Mouse (Mus musculus) midbrain, embryonic 10.5 days (tissue): ENCODE measurements around the gene Magi2. TPM values are rescaled to one million over a fixed set of nuclear protein-coding genes. Genes with fewer than 3 reads are reported as not detected.
A peak's percentile ranks its signal among the peaks of the same experiment; 100 is the strongest.

Experiments used
- DNase-seq: peaks from one replicate; pipeline ENCODE4 v3.0.0-alpha.2; 2017; ENCODE audit warnings: low spot score
- H3K27ac ChIP-seq: fragments of 300-500 bp; sonication (generic); replicated peaks from 2 replicates; pipeline ENCODE4 v1.5.1; 2016; ENCODE audit warnings: mild to moderate bottlenecking
- H3K27me3 ChIP-seq: fragments of 300-500 bp; sonication (generic); 2 replicates; pipeline ENCODE4 v1.6.1; 2016; ENCODE audit warnings: low read depth, mild to moderate bottlenecking; ENCODE audit not compliant: poor library complexity, severe bottlenecking
- H3K36me3 ChIP-seq: fragments of 300-500 bp; sonication (generic); 2 replicates; pipeline ENCODE4 v1.6.1; 2016; ENCODE audit warnings: mild to moderate bottlenecking, moderate library complexity
- H3K4me1 ChIP-seq: fragments of 300-500 bp; sonication (generic); 2 replicates; pipeline ENCODE4 v1.6.1; 2016
- H3K4me3 ChIP-seq: fragments of 300-500 bp; sonication (generic); 2 replicates; pipeline ENCODE4 v1.5.1; 2016; ENCODE audit warnings: mild to moderate bottlenecking, moderate library complexity
- H3K9me3 ChIP-seq: fragments of 300-500 bp; sonication (generic); replicated peaks from 2 replicates; pipeline ENCODE4 v1.6.1; 2016; ENCODE audit warnings: mild to moderate bottlenecking
- WGBS: fragments of 180-500 bp; shearing (Covaris S2); methylation state at CpG from one replicate; pipeline ENCODE4 v1.1.7; 2016; 5-methylcytosine and 5-hydroxymethylcytosine counted together
- polyA plus RNA-seq: library from polyadenylated mRNA; unstranded; fragments of >200 nt; fragmentation: Nextera tagmentation; extraction: Ambion mirVana; gene quantifications from 2 replicates; pipeline ENCODE4 v1.2.1, GENCODE M21; 2016

Magi2 gene
- polyA plus RNA-seq, 1 experiment from 2014 or later = 3.8 TPM

- WGBS = 17% methylated on average over 1 of the region's 1 CpGs
- no peak for DNase-seq
- Histone ChIP-seq H3K36me3 (no peaks in the 10 kb centered on the region), H3K9me3 (no peaks in the 10 kb centered on the region), H3K27ac (0 out of 2 replicates have a peak overlapping the region, but pooled peaks have one; percentile 33), H3K27me3 (peaks cover 5% of the 10 kb centered on the region), H3K4me1 (peaks cover 36% of the 10 kb centered on the region), H3K4me3 (no peak overlapping the region)
Observed at GRCm38 (mm10) chr5:20068496-20068895, 841.7 kb downstream of the Magi2 start.

GRCm38 (mm10) chr5:20068921-20069486 is 842.2 kb downstream of the Magi2 start:
- no peak overlapping the region for H3K4me3 ChIP-seq
- H3K27me3 ChIP-seq = peaks cover 8% of the 10 kb centered on the region
- DNase-seq = no peak
- no peaks in the 10 kb centered on the region for H3K9me3 ChIP-seq
- H3K27ac ChIP-seq = 0 out of 2 replicates have a peak overlapping the region, but pooled peaks have one; percentile 4
- no peaks in the 10 kb centered on the region for H3K36me3 ChIP-seq
- WGBS = 11% methylated on average over 3 of the region's 3 CpGs
- H3K4me1 ChIP-seq = peaks cover 37% of the 10 kb centered on the region

GRCm38 (mm10) chr5:20074101-20074500 is 847.3 kb downstream of the Magi2 start:
- H3K9me3 ChIP-seq = no peaks in the 10 kb centered on the region
- DNase-seq = no peak
- WGBS = 84% methylated on average over 5 of the region's 5 CpGs
- H3K4me1 ChIP-seq = peaks cover 7% of the 10 kb centered on the region
- peaks cover 13% of the 10 kb centered on the region; the same call in 1 of the 2 replicates for H3K27me3 ChIP-seq
- no peak overlapping the region for H3K4me3 ChIP-seq
- no peak overlapping the region for H3K27ac ChIP-seq
- no peaks in the 10 kb centered on the region for H3K36me3 ChIP-seq

GRCm38 (mm10) chr5:20074867-20075266 is 848.0 kb downstream of the Magi2 start:
- Histone ChIP-seq H3K9me3 (no peaks in the 10 kb centered on the region), H3K4me3 (no peak overlapping the region), H3K27me3 (peaks cover 11% of the 10 kb centered on the region; the same call in 1 of the 2 replicates), H3K36me3 (no peaks in the 10 kb centered on the region), H3K4me1 (peaks cover 4% of the 10 kb centered on the region; the same call in 1 of the 2 replicates), H3K27ac (no peak overlapping the region)
- DNase-seq = no peak
- 92% methylated on average over 4 of the region's 4 CpGs for WGBS

- Histone ChIP-seq H3K36me3 (no peaks in the 10 kb centered on the region), H3K27ac (no peak overlapping the region), H3K4me1 (peaks cover 4% of the 10 kb centered on the region; the same call in 1 of the 2 replicates), H3K27me3 (0 out of 2 replicates have a peak, but pooled peaks cover 6% of the 10 kb centered on the region), H3K9me3 (no peaks in the 10 kb centered on the region), H3K4me3 (no peak overlapping the region)
- 83% methylated on average over 7 of the region's 7 CpGs for WGBS
- no peak for DNase-seq
Observed at GRCm38 (mm10) chr5:20078931-20079330, 852.1 kb downstream of the Magi2 start.

- Histone ChIP-seq H3K27ac (no peak overlapping the region), H3K9me3 (no peaks in the 10 kb centered on the region), H3K4me1 (no peaks in the 10 kb centered on the region), H3K27me3 (no peaks in the 10 kb centered on the region), H3K4me3 (no peak overlapping the region), H3K36me3 (no peaks in the 10 kb centered on the region)
- WGBS = 76% methylated on average over 9 of the region's 9 CpGs
- DNase-seq = no peak
Observed at GRCm38 (mm10) chr5:20080605-20081309, 853.9 kb downstream of the Magi2 start.

- Histone ChIP-seq H3K4me1 (no peaks in the 10 kb centered on the region), H3K36me3 (no peaks in the 10 kb centered on the region), H3K4me3 (no peak overlapping the region), H3K27me3 (no peaks in the 10 kb centered on the region), H3K27ac (no peak overlapping the region), H3K9me3 (no peaks in the 10 kb centered on the region)
- no peak for DNase-seq
- 82% methylated on average over 1 of the region's 1 CpGs for WGBS
Observed at GRCm38 (mm10) chr5:20082368-20082767, 855.5 kb downstream of the Magi2 start.

GRCm38 (mm10) chr5:20087083-20087482 is 860.2 kb downstream of the Magi2 start:
- no peak for DNase-seq
- H3K27me3 ChIP-seq = no peaks in the 10 kb centered on the region
- no peak overlapping the region for H3K27ac ChIP-seq
- no peaks in the 10 kb centered on the region for H3K4me1 ChIP-seq
- H3K9me3 ChIP-seq = no peaks in the 10 kb centered on the region
- WGBS = 87% methylated on average over 6 of the region's 6 CpGs
- no peak overlapping the region for H3K4me3 ChIP-seq
- H3K36me3 ChIP-seq = no peaks in the 10 kb centered on the region

- Histone ChIP-seq H3K4me3 (no peak overlapping the region), H3K9me3 (no peaks in the 10 kb centered on the region), H3K27ac (no peak overlapping the region), H3K36me3 (no peaks in the 10 kb centered on the region), H3K4me1 (0 out of 2 replicates have a peak, but pooled peaks cover 2% of the 10 kb centered on the region), H3K27me3 (no peaks in the 10 kb centered on the region)
- DNase-seq = no peak
Observed at GRCm38 (mm10) chr5:20103869-20104268, 877.0 kb downstream of the Magi2 start.

GRCm38 (mm10) chr5:20104496-20104895 is 877.7 kb downstream of the Magi2 start:
- DNase-seq = no peak
- no peaks in the 10 kb centered on the region for H3K36me3 ChIP-seq
- no peak overlapping the region for H3K4me3 ChIP-seq
- 72% methylated on average over 3 of the region's 3 CpGs for WGBS
- 0 out of 2 replicates have a peak, but pooled peaks cover 2% of the 10 kb centered on the region for H3K4me1 ChIP-seq
- no peaks in the 10 kb centered on the region for H3K9me3 ChIP-seq
- no peak overlapping the region for H3K27ac ChIP-seq
- H3K27me3 ChIP-seq = no peaks in the 10 kb centered on the region

- H3K4me1 ChIP-seq = no peaks in the 10 kb centered on the region
- DNase-seq = no peak
- no peak overlapping the region for H3K27ac ChIP-seq
- WGBS = 92% methylated on average over 3 of the region's 3 CpGs
- no peak overlapping the region for H3K4me3 ChIP-seq
- H3K36me3 ChIP-seq = no peaks in the 10 kb centered on the region
- no peaks in the 10 kb centered on the region for H3K9me3 ChIP-seq
- no peaks in the 10 kb centered on the region for H3K27me3 ChIP-seq
Observed at GRCm38 (mm10) chr5:20109496-20109895, 882.7 kb downstream of the Magi2 start.

- no peak overlapping the region for H3K4me3 ChIP-seq
- no peak overlapping the region for H3K27ac ChIP-seq
- H3K4me1 ChIP-seq = no peaks in the 10 kb centered on the region
- no peaks in the 10 kb centered on the region for H3K36me3 ChIP-seq
- H3K27me3 ChIP-seq = no peaks in the 10 kb centered on the region
- no peaks in the 10 kb centered on the region for H3K9me3 ChIP-seq
- 90% methylated on average over 3 of the region's 3 CpGs for WGBS
- DNase-seq = no peak
Observed at GRCm38 (mm10) chr5:20117156-20117555, 890.3 kb downstream of the Magi2 start.

GRCm38 (mm10) chr5:20140235-20140634 is 913.4 kb downstream of the Magi2 start:
- peaks cover 11% of the 10 kb centered on the region for H3K4me1 ChIP-seq
- H3K27ac ChIP-seq = no peak overlapping the region
- DNase-seq = no peak
- H3K4me3 ChIP-seq = no peak overlapping the region
- H3K27me3 ChIP-seq = no peaks in the 10 kb centered on the region
- WGBS = 83% methylated on average over 2 of the region's 2 CpGs
- H3K36me3 ChIP-seq = no peaks in the 10 kb centered on the region
- H3K9me3 ChIP-seq = no peaks in the 10 kb centered on the region
